Mouse (Mus musculus) gastrocnemius, postnatal 36 days (tissue): ENCODE measurements around the gene Usp15. TPM values are rescaled to one million over a fixed set of nuclear protein-coding genes. Genes with fewer than 3 reads are reported as not detected.
A peak's percentile ranks its signal among the peaks of the same experiment; 100 is the strongest.
"Not testable (repeated sequence)": the region's sequence is repeated elsewhere in the genome, so short reads cannot be mapped to it uniquely, and the experiment has no call there.

Experiments
- DNase-seq, 2 experiments: peaks; one replicate each; pipeline ENCODE4 v3.0.0; 2022
- intact Hi-C: fragments of 180-260 bp; cut with DNase I; formaldehyde crosslinking; loops from one replicate; pipeline ENCODE4 v1.15.1; 2025
- long read RNA-seq, 2 experiments: library from polyadenylated mRNA; stranded (forward); transcript quantifications; one replicate each; pipeline ENCODE4 v2.0.0; 2021
- total RNA-seq, 2 experiments: library from RNA; stranded (reverse); gene quantifications; 2 replicates each; pipeline ENCODE4 v1.2.3; 2021

Usp15 gene
- 100 to 1,000 TPM; 146 to 151 TPM for total RNA-seq
- long read RNA-seq, experiment 1, full-length matches to known transcripts, result 32 of 61 reads
- long read RNA-seq, experiment 1, partial matches to known transcripts, result 6 of 61 reads
- long read RNA-seq, experiment 1, other reads (novel, unspliced or antisense), result 23 of 61 reads
- long read RNA-seq, experiment 2, full-length matches to known transcripts, result 39 of 65 reads
- long read RNA-seq, experiment 2, partial matches to known transcripts, result 7 of 65 reads
- long read RNA-seq, experiment 2, other reads (novel, unspliced or antisense), result 19 of 65 reads

DNA sequence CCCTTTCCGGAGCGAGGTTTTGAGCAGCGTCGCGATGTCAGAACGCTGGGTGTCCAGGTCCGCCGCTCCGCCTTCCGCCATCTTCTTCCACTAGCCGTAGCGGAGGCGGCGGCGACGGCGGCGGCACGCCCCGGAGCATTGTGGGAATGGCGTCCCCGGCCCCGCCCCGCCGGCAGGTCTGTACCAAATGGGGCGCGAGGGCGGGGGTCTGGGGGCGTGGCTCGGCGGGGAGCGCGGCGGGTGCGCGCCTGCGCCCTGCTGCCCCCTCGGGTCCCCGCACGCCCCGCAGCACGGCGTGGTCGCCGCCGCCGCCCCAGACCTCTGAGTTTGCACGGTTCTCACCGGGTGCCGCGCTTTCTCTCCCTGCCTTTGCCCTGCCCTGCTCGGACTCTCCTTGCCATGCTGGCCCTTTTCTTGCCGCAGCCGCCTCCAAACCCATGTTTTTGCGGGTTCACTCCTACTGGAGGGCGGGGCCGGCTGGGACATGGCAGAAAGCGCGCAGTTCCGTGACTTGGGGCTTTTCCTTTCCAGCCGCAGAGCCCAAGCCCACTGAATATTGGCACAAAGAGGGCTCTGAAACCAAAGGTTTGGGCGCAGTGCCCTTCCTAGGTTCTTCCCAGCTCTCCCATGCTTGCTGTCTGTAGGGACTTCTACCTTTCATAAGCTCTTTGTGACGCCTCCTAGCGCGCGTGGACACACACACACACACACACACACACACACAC lies at the start of gene Usp15:
TSS of gene Usp15 (minus strand) at position 161 of the 725 bp plus-strand sequence.
- peak; percentile 88 to 89 for DNase-seq
- intact Hi-C loops, result no loop called here

- DNase-seq, result no peak
- intact Hi-C loops, result no loop called here
Observed at GRCm38 (mm10) chr10:123229420-123229819, 32.6 kb upstream of the Usp15 start.

DNA sequence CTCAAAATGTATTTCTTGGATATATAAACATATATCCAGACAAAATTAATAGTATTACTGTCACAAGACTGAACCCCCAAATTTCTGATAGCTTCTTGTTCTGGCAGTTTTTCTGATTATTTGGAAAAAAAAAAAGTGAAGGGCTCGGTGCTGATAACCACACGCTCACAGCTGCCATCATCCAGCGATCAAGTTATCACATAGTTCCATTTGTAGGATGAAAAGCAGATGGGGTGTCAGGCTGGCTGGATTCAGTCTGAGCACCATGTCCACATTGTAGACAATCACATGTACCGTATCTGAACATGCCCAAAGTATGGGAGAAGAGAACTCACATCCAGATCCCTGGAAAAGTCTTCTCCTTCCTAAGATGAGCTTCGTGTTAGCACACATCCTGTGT lies 26.0 kb upstream of the Usp15 start:
- DNase-seq, result no peak
- intact Hi-C loops, result no loop called here

- DNase-seq, result no peak
- intact Hi-C loops, result no loop called here
Observed at GRCm38 (mm10) chr10:123209517-123209916, 12.7 kb upstream of the Usp15 start.

GRCm38 (mm10) chr10:123208336-123208735 lies 11.5 kb upstream of the Usp15 start:
- no peak for DNase-seq
- intact Hi-C loops, result no loop called here

- DNase-seq, result no peak
- intact Hi-C loops, result no loop called here
Observed at GRCm38 (mm10) chr10:123206074-123206473, 9.3 kb upstream of the Usp15 start.

DNA sequence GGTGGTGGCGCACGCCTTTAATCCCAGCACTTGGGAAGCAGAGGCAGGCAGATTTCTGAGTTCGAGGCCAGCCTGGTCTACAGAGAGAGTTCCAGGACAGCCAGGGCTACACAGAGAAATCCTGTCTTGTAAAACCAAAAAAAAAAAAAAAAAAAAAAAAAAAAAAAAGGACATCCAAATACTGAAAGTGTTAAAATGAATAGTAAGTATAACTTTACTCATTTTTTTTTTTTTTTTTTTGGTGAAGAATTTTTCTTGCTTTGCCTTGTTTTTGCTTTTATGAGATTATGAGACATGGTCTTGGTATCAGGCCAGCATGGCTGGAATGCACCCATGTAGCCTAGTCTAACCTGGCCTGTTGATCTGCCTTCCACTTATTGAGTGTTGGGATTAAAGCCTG lies 8.6 kb upstream of the Usp15 start:
- intact Hi-C loops, DNase-seq: not testable (repeated sequence)

DNA sequence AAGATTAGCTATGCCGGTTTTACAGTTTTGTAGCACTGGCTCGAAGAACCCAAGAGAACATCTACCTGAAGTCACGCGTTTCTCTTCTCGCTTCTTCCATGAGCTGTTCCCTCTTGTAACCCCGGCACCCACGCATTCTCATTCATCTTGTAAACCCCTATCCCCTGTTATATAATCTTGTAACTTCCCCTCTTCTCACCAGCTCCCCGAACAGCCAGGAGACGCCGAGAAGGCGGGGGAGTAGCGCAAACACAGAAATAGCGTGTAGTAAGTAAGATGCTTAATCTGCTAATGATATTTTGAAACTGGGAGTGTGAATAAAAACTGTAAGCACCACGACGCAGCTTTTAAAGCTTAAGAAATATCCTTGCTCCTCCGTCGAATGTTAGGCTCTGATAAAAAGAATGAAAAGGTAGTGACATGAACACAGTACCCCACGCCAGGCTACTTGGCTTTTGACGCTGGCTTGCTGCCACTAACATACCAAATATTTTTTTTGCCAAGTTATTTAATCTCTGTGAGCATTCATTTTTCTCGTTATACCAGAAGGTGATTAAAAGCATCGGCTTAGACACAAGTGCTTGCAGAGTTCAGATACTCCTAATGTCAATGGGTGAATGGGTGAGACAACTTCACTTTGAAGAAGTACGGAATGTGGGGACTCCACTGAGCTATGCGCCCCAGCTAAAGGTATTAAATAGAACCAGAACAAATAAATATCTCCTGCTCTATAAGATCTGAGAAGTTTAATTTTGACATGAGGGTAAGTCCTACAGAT lies 5.4 kb upstream of the Usp15 start:
- intact Hi-C loops, result no loop called here
- no peak for DNase-seq

DNA sequence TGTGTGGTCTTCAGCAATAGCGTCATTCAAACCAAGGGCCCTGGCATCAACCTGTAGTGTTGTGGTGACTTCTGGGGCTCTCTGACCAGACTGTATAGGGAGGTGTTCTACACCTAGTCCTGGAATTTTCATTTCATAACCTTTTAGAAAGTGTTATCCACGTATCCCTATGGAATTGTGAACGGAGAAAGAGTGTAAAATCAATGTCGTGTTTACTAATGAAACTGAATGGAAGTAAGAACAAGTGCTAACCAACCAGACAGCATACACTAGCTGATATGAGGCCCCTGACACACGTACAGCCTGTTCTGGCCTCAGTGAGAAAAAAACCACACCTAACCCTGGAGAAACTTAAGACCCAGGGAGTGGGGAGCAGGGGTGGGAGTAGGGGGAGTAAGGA lies 4.6 kb upstream of the Usp15 start:
- no peak for DNase-seq
- intact Hi-C loops, result no loop called here

DNA sequence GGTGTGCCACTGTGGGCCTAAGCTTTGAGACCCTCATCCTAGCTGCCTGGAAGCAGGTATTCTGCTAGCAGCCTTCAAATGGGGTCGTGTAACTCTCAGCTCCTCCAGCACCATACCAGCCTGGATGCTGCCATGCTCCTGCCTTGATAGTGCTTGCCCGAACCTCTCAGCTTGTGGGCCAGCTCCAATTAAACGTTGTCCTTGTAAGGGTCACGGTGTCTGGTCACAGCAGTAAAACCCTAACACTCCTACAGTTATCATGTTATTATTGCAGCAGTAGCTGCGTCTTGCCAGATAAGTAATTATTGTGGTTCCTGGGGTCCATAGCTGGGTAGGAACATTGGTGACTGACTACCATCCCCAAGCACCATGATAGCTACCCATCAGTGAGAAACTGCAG lies 4.2 kb upstream of the Usp15 start:
- intact Hi-C loops, result no loop called here
- no peak for DNase-seq

GRCm38 (mm10) chr10:123200320-123200659 lies 3.5 kb upstream of the Usp15 start:
- intact Hi-C loops, result no loop called here
- DNase-seq, result no peak

- intact Hi-C loops, result no loop called here
- no peak for DNase-seq
Observed at GRCm38 (mm10) chr10:123199615-123200319, 3.0 kb upstream of the Usp15 start.

DNA sequence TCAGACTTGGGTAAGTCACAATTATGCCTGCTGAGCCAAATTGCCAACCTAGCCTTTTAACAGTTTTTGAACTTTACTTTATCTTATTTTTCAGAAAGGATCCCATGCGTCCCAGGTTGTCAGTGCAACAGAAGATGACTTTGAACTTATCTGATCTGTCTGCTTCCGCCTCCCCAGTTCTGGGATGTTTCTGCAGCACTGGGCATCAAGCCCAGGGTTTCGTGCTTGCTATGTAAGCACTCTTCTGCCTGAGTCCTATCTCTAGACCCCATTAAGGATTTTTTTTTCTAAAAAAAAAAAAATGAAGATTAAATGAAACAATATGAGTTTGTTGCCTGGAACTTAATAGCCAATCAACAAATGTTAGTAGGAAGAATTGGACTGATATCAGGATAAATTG lies 2.3 kb upstream of the Usp15 start:
- intact Hi-C loops, result no loop called here
- no peak for DNase-seq

GRCm38 (mm10) chr10:123198183-123198582 lies 1.4 kb upstream of the Usp15 start:
- intact Hi-C loops, result no loop called here
- no peak for DNase-seq

DNA sequence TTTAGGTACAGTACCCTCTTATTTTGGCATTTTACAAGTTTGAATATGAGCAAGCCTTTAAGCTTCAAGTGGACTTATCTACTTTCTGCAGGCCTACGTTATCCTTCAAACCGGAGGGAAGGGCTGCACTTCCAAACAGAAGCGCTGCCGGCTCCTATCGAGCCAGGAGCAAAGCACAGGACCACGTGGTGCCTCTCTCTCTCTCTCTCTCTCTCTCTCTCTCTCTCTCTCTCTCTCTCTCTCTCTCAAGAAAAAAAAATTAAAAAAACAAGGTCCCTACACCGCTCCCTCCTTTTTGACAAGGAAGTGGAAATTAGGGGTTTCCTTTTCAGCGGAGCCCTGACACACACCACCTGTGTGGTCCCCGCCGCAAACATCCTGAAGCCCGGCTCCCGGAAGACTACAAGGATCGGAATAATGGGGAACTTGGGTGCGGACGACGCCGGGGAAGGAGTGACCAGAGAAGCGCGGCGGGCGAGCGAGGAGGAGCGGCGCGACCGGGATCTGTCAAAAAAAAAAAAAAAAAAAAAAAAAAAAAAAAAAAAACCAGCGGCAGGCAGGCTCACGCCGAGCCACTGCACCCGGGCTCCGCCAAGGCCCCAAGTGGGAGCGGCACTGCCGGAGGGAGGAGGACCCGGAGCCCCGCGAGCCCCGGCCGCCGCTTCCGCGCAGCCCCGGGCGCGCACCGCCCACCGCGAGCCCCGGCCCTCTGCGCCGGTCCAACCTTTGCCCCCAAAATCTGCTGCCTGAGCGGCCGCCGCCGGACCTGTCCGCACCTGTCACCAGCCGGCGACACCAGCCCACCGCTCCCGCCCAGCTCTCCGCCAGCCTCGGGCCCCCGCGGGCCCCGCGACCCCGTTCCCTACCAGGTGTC lies 597 bp downstream of the Usp15 start:
- intact Hi-C loops, result no loop called here
- DNase-seq, result peak in 1 of 2 experiments; percentile 16

DNA sequence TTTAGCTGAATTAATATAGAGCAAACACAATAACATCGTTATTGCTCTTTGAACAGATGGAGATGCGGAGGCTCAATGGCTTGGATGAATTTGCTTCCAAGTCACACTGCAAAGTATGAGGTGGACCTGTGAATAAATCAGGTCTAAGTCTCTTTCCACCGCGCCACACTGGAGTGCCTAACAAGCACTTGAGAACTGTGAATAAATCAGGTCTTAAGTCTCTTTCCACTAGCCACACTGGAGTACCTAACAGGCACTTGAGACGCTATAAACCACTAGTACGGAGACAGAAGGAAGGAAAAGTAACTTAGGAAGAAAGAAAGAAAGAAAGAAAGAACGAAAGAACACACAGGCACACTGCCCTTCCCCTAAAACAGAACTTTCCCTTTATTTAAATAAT lies 1.3 kb downstream of the Usp15 start:
- intact Hi-C loops, result no loop called here

DNA sequence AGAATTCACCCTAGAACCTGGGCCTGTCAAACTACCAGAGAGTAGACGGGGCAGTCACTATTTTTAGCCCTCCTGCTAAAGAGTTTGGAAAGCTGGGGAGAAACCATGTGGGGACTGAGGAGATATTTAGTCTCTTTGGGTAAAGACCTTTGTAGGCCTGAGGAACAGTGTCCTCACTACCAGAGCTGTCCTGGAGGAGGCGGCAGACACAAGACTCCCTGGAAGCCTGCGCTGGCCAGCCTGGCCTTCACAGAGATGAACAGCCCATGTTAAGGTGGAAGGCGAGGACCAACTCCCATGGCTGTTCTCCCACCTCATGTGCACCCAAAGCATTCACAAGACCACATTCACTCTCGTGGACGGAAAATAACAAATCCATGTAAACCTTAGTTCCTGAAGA lies 5.8 kb downstream of the Usp15 start:
- intact Hi-C loops, result no loop called here
- no peak for DNase-seq

More for the DNA sequence above, 1.3 kb downstream of the Usp15 start:
- DNase-seq, result no peak

GRCm38 (mm10) chr10:123187337-123187736 lies 9.5 kb downstream of the Usp15 start:
- intact Hi-C loops, result no loop called here
- DNase-seq, result no peak

DNA sequence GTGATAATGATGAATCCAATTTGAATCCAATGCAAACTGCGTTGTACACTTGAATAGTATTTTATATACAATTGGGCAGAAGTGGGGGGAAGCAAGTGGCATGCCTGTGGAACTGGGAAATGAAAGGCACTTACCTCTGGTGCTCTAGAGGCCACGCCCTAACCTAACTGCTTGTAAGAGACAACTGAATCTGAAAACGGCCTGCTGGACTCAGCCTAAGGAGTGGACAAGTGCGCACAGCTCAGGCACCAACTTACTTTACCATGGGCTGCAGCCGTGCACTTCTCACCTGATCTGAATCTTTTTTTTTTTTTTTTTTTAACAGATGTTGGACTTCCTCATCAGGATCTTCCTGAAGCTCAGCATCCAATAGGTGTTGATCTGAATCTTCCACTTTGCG lies 10.9 kb downstream of the Usp15 start:
- DNase-seq, result no peak
- intact Hi-C loops, result no loop called here

GRCm38 (mm10) chr10:123183743-123184142 lies 13.1 kb downstream of the Usp15 start:
- DNase-seq, result no peak
- intact Hi-C loops, result no loop called here
